8 mouse cellular contexts compared by ENCODE assay signal in the genomic region with DNA sequence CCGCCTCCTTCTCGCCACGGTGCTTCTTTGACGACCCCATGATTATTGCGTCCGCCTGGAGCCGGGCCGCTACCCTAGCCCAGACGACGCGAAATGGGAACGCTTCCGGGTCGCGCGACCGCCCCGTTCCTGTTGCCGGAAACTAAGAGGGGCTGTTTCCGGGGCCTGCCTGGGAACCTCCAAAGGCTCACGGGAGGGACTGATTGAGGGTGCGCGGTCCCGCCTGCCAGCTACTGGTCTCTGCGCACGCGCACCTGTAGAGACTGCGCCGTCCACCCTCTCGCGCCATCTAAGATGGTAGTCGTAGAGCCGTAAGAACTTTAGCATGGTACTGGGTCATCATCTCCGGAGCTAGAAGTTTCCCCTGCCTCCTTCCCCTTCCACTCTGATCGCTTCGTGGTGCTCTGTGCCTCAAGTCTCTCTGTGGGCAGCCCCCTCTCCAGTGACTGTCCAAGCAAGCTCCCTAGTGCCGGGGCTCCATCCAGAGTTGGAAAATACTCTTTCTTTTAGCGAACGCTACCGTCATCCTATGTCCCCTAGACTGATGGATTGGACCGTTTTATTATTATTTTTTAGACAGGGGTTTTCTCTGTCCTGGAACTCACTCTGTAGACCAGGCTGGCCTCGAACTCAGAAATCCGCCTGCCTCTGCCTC. TPM values are rescaled to one million over a fixed set of nuclear protein-coding genes. Genes with fewer than 3 reads are reported as not detected.
DNase-seq lines count a peak whose midpoint lies in the region; ATAC-seq and TF ChIP-seq lines count a peak whose summit lies in the region.

A gene (minus strand): TSS at position 116 of the 655 bp plus-strand sequence.

- H3K4me2 ChIP-seq in forebrain, embryonic 13.5 days, result peak within 1 kb of the TSS; percentile 98
- H3K4me2 ChIP-seq in liver, postnatal 0 days (ENCODE audit: low read depth, low read length), result peak within 1 kb of the TSS; percentile 77
- peak within 1 kb of the TSS; percentile 86 for H3K4me2 ChIP-seq in neural tube, embryonic 14.5 days (ENCODE audit: low read depth, low read length)

- peaks cover 12% of the 10 kb centered on the region for H3K36me3 ChIP-seq in ES-Bruce4 (ENCODE audit: control insufficient read depth, insufficient read depth, low read length, poor library complexity, severe bottlenecking)
- H3K36me3 ChIP-seq in forebrain, embryonic 13.5 days (ENCODE audit: poor library complexity, severe bottlenecking), result peaks cover 27% of the 10 kb centered on the region
- H3K36me3 ChIP-seq in liver, postnatal 0 days (replicated peaks; ENCODE audit: insufficient read depth, low read length), result peaks cover 21% of the 10 kb centered on the region
- H3K36me3 ChIP-seq in neural tube, embryonic 14.5 days (ENCODE audit: control insufficient read depth, insufficient read depth, low read length), result peaks cover 14% of the 10 kb centered on the region; the same call in 1 of the 2 replicates

- no peak for TF ChIP-seq EP300 in ES-Bruce4 (IDR thresholded peaks at IDR 0.05; ENCODE audit: insufficient read depth, low read depth, low read length)
- peak; percentile 59; the same call in 1 of the 2 replicates for TF ChIP-seq EP300 in liver, postnatal 0 days (IDR thresholded peaks at IDR 0.05; ENCODE audit: low read depth)

- no peaks in the 10 kb centered on the region for H3K27me3 ChIP-seq in ES-Bruce4 (ENCODE audit: control insufficient read depth, insufficient read depth, low read length, poor library complexity, severe bottlenecking)
- no peaks in the 10 kb centered on the region for H3K27me3 ChIP-seq in forebrain, embryonic 13.5 days
- no peaks in the 10 kb centered on the region for H3K27me3 ChIP-seq in liver, postnatal 0 days (ENCODE audit: insufficient read depth, low read length)
- peaks cover 4% of the 10 kb centered on the region; the same call in 1 of the 2 replicates for H3K27me3 ChIP-seq in neural tube, embryonic 14.5 days (ENCODE audit: control insufficient read depth, insufficient read depth, low read length)

- no peak for TF ChIP-seq CTCF in ES-Bruce4 (IDR thresholded peaks at IDR 0.05; ENCODE audit: low read depth, low read length)
- no peak for TF ChIP-seq CTCF in liver, postnatal 0 days (IDR thresholded peaks at IDR 0.05; ENCODE audit: low read depth)

- H3K4me3 ChIP-seq in ES-Bruce4 (ENCODE audit: low read depth, low read length), result peak within 1 kb of the TSS; percentile 99
- H3K4me3 ChIP-seq in forebrain, embryonic 13.5 days, result peak within 1 kb of the TSS; percentile 100
- H3K4me3 ChIP-seq in liver, postnatal 0 days (ENCODE audit: low read depth, low read length), result peak within 1 kb of the TSS; percentile 85
- peak within 1 kb of the TSS; percentile 96 for H3K4me3 ChIP-seq in neural tube, embryonic 14.5 days (ENCODE audit: low read depth, low read length)

- no peaks in the 10 kb centered on the region for H3K9me3 ChIP-seq in ES-Bruce4 (replicated peaks; ENCODE audit: control insufficient read depth, insufficient read depth, low read length, poor library complexity, severe bottlenecking)
- H3K9me3 ChIP-seq in forebrain, embryonic 13.5 days (replicated peaks), result no peaks in the 10 kb centered on the region
- no peaks in the 10 kb centered on the region for H3K9me3 ChIP-seq in liver, postnatal 0 days (ENCODE audit: low read length)
- no peaks in the 10 kb centered on the region for H3K9me3 ChIP-seq in neural tube, embryonic 14.5 days (ENCODE audit: control insufficient read depth, low read length)

- intact Hi-C loops in heart, postnatal 10 days (cut with DNase I), result loop anchor here (1.0 kb wide), 1 partner anchor 22 kb away; a partner anchor contains a TSS

- no peaks in the 10 kb centered on the region for H3K4me1 ChIP-seq in ES-Bruce4 (ENCODE audit: control insufficient read depth, insufficient read depth, low read length)
- H3K4me1 ChIP-seq in forebrain, embryonic 13.5 days, result peaks cover 42% of the 10 kb centered on the region
- H3K4me1 ChIP-seq in liver, postnatal 0 days (ENCODE audit: insufficient read depth), result peaks cover 36% of the 10 kb centered on the region
- peaks cover 23% of the 10 kb centered on the region for H3K4me1 ChIP-seq in neural tube, embryonic 14.5 days (ENCODE audit: control insufficient read depth, insufficient read depth, low read length)

- peak within 1 kb of the TSS; percentile 78 for H3K9ac ChIP-seq in ES-Bruce4 (ENCODE audit: low read depth, poor library complexity, severe bottlenecking)
- H3K9ac ChIP-seq in forebrain, embryonic 13.5 days, result peak within 1 kb of the TSS; percentile 93
- peak within 1 kb of the TSS; percentile 90 for H3K9ac ChIP-seq in liver, postnatal 0 days (replicated peaks)
- H3K9ac ChIP-seq in neural tube, embryonic 14.5 days (replicated peaks; ENCODE audit: low read depth, low read length), result peak within 1 kb of the TSS; percentile 90

- 2% methylated on average over 43 of the region's 43 CpGs for WGBS in forebrain, embryonic 13.5 days
- WGBS in large intestine, adult 2 months, result under 1% methylated on average over 43 of the region's 43 CpGs
- under 1% methylated on average over 43 of the region's 43 CpGs for WGBS in liver, postnatal 0 days (ENCODE audit: insufficient replicate concordance)
- 3% methylated on average over 43 of the region's 43 CpGs for WGBS in neural tube, embryonic 14.5 days

- TF ChIP-seq POLR2A in ES-Bruce4 (IDR thresholded peaks at IDR 0.05; ENCODE audit: insufficient read depth, low read length), result peak; percentile 87

- peak; percentile 94 for ATAC-seq in cerebellum, adult (ENCODE audit: insufficient number of reproducible peaks, low FRiP score, low TSS enrichment)
- peak; percentile 98 for ATAC-seq in forebrain, embryonic 13.5 days
- ATAC-seq in liver, postnatal 0 days, result peak; percentile 94
- peak; percentile 97 for ATAC-seq in neural tube, embryonic 14.5 days (ENCODE audit: low read depth)

- peak within 1 kb of the TSS; percentile 67 for H3K27ac ChIP-seq in ES-Bruce4 (ENCODE audit: insufficient read depth, low read length)
- peak within 1 kb of the TSS; percentile 78 for H3K27ac ChIP-seq in forebrain, embryonic 13.5 days
- H3K27ac ChIP-seq in liver, postnatal 0 days (ENCODE audit: low read depth), result peak within 1 kb of the TSS; percentile 87
- peak within 1 kb of the TSS; percentile 75 for H3K27ac ChIP-seq in neural tube, embryonic 14.5 days (ENCODE audit: low read depth, low read length)

- DNase-seq in heart, postnatal 10 days, result peak; percentile 96
- DNase-seq in large intestine, adult 2 months (ENCODE audit: low read depth, low spot score), result peak; percentile 83
- peak; percentile 95 for DNase-seq in liver, postnatal 0 days
- peak; percentile 93 for DNase-seq in testis, postnatal 10 days (ENCODE audit: low spot score)

RNA-seq across cellular contexts. Expression of the gene that starts here (rescaled TPM):
- 49.1 and 67.8 TPM in 2 replicates for polyA plus RNA-seq in ES-Bruce4 (2011; ENCODE audit: insufficient read depth, insufficient read length, low read depth, missing spikeins)
- polyA plus RNA-seq in forebrain, embryonic 13.5 days (2015; fragmentation: Nextera tagmentation; extraction: Ambion mirVana), result 85.3 and 88.4 TPM in 2 replicates
- 10 to 100 TPM; 47.7 to 50.7 TPM for total RNA-seq in heart, postnatal 10 days (2021)
- 23.3 and 25.3 TPM in 2 replicates for polyA plus RNA-seq in large intestine, adult 2 months (2012; rRNA removed)
- polyA plus RNA-seq in liver, postnatal 0 days (2015; fragmentation: Nextera tagmentation; extraction: Ambion mirVana), result 20.8 and 24.0 TPM in 2 replicates
- polyA plus RNA-seq in neural tube, embryonic 14.5 days (2014; fragmentation: Nextera tagmentation; extraction: Ambion mirVana), result 55.6 and 69.2 TPM in 2 replicates

Comparison
In these comparisons a context has a peak if more than half of its experiments do, and no peak if none do; other contexts are left out.
1. Peak in every context shown above with its lines: DNase-seq, ATAC-seq, H3K4me3 ChIP-seq and H3K27ac ChIP-seq.